Mouse (Mus musculus): ENCODE measurements at regions not wholly inside any gene's neighbourhood (a gene's known extent, or its start where the extent isn't known, plus 50 kb on each side); places are given as distances from the start of the nearest gene placed in this dataset.

DNA sequence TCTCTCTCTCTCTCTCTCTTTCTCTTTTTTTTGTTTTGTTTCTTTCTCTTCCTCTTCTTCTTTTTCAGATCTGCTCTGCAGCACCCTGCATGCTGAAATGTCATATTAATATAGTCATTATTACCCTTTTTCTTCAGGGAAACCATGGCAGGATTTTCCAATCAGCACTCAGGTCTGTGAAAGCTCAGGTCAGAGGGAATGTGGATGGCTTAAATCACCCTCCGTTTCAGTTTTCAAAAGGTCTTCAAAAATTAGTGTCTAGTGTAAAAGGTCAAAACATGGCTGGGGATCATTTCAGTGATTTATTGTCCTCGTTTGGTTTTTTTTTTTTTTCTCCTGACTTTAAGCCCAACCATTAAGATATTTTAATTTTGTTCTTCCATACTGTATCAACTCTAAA lies 261.5 kb downstream of the Nr2f2 start:
- peak; percentile 41 for DNase-seq

DNA sequence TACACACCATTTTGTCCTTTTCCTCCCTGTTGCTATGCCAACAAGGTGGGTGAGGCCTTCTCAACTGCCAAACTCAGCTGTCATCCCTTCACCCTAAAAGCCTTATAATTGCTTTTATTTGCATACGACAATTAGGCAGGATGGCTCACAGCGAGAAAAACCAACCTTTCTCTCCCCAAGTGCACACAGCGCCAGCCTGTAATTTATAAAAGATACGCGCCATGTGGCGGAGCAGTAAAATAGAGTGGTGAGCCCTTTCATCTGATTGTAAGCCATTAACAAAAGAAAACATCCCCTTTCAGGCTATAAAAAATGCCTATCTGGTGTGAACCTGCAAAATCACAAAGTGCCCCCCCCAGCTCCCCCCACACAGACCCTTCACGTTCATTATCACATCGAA lies 262.0 kb downstream of the Nr2f2 start:
- peak; percentile 69 for DNase-seq

DNA sequence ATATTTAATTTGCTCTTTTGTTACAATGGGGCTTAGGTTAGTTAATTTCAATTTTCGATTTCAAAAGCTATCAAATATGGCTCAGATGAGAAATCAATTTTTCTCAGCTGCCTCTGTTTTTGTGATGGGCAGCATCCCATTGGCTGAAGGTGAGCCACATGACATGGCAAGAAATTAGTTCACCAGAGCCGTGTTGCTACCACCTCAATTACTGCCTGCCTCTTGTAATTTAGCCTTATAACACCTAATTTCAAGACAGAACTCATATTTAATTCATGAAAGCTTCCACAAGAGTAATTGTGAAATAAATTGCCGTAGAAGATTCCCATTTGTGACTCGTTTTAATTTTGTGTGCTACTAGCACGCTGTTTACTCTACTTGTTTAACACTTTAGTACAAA lies 262.9 kb downstream of the Nr2f2 start:
- no peak for DNase-seq

DNA sequence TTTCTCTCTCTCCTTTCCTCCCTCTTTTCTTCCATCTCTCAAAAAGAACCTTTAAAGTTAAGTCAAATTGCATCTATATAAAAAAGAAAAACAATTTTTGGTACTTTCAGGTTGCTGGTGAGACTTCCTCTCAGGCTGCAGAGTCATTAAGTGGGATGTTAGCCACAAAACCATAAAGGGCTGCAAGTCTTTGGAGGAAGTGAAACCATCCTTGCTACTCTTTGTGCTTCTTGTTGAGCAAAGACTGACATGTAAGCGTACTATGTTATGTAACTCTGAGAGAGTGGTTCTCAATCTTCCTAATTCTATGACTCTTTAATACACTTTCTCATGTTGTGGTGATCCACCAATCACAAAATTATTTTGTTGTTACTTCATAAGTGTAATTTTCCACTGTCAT lies 267.5 kb downstream of the Nr2f2 start:
- no peak for DNase-seq

- DNase-seq: no peak
Observed at GRCm38 (mm10) chr7:70093916-70094784, 272.4 kb downstream of the Nr2f2 start.

DNA sequence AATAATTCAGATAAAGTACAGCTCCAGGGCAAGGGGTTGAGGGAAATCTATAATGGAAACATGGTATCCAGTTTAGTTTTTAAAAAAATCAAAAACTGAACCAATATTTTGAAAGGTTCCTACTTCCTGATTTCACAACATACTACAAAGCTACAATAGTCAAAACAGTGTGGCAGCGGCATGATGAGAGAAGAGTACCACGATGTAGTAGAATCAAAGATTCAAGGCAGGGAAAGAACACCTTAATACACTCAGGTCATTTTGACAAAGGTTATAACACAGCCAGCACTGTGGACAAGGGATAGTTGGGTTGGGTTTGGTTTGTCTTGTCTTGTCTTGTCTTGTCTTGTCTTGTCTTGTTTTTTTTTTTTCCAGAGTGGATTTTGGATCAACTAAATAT lies 274.4 kb downstream of the Nr2f2 start:
- no peak for DNase-seq

- DNase-seq: peak; percentile 44
Observed at GRCm38 (mm10) chr7:70089121-70089520, 277.4 kb downstream of the Nr2f2 start.

GRCm38 (mm10) chr7:70069662-70070061 lies 296.9 kb downstream of the Nr2f2 start:
- no peak for DNase-seq

DNA sequence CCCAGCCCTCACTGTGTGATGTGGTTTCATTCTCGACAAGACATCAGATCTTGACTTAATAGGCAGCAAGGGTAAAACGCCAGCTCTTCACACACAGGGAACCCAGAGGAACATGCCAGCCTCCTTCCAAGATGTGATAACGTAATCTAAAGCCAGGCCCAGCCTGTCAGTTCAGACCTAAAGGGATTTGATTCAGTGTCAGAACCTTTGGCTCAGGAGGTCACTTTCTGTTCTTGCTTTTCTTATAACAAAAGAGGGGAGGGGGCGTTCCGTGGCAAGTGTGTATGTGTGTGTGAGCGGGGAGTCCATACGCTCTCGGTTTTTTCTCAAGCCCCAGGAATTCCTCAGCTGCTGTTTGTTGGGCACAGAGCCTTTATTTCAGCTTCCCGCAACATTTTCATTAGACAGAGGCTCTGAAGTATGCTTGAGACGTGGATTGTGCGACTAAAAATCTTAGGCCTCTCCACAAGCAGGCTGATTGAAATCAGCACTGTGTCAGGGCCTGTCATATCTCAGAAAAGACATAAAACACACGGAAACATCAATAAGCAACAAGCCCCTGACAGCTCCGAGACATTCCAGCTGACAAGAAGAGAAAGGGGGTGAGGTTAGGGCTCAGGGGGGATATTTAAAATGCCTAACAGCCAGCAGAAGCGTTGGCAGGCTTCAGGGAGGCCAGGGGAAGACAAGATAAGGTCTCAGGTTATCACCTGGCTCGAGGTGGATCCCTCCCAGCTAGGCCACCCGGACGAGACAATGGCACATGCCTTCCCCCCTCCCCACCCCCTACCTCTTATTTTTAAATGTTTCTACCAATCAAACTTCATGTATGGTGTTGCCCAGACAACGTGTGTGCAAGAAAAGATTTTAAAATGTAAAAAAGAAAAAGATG lies 298.5 kb downstream of the Nr2f2 start:
- DNase-seq: peak; percentile 74

DNA sequence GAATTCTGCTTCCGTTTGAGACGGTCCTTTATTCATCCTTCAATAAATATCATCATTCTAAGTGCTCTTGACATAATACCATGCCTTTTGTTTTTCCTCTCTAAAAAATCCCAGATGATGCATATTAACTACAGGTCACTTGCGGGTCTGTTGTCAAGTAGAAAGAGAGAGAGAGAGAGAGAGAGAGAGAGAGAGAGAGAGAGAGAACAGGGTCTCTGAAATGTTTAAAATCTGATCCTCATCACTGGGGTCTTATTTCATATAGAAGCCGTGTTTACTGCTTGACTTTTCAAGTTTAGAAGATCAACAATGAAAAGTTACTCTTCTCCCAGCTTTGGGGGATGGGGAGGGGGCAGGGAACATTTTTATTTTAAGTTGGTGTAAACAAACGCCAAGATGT lies 299.5 kb downstream of the Nr2f2 start:
- DNase-seq: no peak

GRCm38 (mm10) chr7:70066448-70066847 lies 300.1 kb downstream of the Nr2f2 start:
- DNase-seq: no peak

DNA sequence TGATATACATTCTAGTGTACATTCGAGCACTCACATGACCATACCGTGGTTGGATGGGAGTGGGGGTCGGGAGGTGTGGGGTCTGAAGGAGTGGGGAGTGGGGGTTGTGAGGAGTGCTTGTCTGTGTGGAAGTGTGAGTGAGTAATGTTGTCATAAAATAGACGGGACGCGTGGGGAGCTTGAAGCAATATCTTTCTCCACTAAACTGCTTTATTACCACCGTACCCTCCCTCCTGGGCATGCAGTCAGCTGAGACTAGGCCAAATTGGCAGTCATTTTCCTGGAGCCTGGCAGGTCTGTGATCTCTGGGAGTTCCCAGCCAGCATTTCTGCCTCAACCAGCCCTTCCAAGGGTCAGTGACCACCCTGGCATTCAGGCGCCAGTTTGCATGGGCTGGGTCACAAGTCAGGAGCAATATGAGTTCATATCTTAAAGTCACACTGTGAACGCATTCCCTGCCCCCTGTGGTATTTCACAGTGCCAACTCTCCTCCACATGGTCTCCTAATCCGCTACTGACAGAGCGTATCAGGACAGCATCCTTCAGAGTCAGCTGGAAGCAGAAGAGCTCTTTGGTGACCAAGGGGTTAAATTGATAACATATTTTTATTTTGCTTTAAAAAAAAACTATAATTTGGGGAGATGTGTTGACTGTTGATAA lies 300.9 kb downstream of the Nr2f2 start:
- DNase-seq: no peak

DNA sequence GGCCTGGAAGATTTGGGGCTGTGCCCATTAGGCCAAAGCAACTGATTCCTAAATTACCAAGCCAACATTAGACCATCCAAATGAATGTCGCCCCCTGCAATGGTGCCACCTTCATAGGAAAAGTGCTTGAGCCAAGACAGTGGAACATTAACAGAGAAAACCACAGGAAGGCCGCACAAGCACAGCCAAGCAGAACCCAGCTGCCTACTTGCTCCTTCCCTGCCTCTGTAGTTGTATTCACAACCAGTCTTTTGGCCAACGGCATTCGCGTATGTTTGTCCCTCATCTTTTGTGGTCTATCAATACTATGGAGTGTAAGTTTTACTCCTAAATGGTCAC lies 319.2 kb downstream of the Nr2f2 start:
- no peak for DNase-seq

DNA sequence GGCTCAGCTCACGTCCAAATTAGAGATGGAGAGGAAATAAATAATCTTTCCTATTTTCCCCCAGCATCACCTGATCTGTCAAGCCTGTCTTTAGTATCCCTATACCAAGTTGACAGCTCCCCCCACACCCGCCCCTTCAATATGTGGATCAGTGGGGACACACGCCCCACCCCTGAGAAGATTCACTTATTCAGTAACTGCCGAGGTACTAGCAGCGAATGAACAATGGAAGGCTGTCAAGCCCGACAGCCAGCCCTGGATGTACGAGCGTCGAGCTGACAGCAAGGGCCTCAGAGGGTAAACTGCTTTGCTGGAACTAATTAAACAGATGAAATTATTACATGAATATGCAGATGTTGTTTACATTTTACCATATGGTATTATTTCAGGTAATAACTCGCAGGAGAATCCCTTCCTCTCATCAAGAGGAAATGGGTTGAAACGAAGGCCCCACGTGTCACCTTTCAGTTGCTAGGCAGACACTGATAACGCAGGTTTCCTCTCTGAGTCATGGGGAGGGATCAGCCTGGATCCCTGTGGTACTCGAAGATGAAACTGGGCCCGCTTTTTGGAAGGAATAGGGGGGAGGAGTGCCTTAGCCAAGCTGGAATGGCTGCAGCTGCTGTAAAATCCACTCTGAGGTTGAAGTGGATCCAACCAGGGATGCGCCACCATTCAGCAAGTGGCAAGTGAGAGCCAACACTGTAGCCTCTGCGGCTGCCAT lies 319.7 kb downstream of the Nr2f2 start:
- DNase-seq: no peak

GRCm38 (mm10) chr7:70037011-70037410 lies 329.5 kb downstream of the Nr2f2 start:
- DNase-seq: no peak

DNA sequence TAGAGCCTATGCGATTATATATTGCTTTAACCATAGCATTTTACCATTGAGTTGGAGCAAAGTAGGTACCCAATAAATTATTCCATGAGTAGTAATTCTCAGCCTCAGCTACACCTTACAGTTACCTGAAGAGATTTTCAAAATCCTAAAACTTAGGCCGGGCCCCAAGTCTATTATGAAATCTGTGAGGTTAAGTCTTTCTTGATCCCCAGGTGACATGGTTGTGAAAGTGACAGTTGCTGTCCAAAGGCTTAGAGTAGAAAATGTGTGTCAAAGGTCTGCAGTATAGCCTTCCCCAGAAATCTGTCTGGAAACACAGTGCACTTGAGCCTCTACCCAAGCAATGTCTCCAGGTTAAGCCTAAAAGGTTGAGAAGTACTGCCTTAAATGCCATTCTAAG lies 333.7 kb downstream of the Nr2f2 start:
- DNase-seq: no peak

DNA sequence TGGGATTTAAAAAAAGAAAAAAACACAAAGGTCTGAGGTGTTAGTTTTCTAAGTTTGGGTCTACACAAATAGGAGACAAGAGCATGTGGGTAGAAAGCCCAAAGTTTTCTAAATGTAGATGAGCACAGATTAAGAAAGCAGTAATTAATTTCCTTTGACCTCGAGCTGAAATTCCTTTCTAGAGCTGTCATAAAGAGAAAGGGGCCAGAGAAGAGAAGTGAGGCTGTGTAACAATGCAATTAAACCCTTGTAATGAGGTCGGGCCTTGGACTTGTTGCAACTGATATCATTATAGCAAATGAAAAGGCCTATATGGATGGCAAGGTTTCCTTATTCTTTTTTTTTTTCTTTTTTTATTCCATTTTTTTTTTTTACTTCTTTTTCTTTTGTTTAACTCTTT lies 337.2 kb downstream of the Nr2f2 start:
- DNase-seq: no peak

DNA sequence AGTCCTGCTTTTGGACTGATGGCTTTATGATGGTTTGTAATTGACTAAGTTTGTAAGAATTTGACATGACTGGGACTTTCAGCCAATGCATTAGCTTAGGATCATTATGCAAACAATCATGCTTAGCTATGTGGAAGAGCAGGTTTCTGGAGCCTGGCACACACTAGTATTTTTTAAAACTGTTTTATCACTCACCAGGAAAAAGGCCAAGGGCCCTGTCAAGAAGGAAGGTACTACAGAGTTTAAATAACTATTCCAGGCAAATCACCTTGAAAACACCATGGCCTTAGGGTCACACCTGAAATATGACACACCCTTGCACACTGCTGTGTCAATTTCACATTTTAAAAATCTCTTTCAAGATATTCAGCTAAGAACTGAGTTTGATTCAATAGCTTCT lies 341.0 kb downstream of the Nr2f2 start:
- DNase-seq: no peak

DNA sequence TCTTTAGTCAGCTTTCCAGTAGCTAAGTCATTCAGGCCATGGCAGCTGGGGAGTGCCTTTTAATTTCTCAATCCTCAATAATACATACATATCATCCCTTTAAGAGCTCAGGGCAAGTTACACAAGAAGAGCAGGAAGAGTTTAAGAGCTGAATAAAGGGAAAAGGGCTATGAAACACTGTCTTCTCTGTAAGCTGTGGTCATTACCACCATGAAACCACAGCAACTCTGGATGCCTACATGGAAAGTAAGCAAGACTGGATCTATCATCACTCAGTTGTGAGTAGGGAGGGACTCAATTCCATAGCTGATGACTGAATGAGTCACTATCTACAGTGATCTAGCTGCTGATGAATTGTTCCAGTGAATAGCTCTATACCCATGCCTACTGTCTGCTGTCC lies 349.9 kb downstream of the Nr2f2 start:
- no peak for DNase-seq

DNA sequence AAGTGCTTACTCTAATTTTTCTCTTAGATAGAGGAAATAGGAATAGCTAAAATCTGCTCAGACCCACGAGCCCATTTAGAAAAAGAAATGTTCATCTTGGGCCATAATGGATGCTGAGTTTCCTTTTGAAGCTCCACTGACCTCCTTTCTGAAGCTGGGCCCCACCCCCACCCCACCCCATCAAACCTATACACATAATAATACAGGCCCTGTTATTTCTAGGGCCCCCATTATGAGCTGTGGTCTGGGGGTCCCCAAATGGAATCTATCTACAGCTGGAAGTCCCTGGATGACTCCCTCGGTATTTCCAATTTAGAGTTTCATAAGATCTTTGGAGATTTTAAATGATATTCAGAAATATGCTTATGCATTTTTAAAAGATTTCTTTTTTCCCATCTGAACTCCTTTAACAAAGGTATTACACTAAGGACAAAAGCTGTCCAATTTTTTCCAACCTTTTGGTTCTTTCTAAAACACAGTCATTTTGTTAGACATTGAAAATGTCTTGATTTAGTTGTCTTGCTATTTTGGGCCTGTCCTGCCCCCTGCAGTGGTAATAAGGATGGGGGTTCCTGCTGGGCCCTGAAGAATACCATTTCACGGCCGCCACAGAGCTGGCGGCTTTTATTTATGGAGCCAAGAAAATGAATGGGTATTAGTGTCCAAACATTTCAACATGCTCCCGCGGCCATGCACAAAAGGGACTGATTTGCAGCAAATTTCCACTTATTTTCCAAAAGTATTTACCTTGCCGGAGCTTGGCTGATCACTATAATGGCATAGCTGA lies 363.1 kb downstream of the Nr2f2 start:
- DNase-seq: peak; percentile 47

DNA sequence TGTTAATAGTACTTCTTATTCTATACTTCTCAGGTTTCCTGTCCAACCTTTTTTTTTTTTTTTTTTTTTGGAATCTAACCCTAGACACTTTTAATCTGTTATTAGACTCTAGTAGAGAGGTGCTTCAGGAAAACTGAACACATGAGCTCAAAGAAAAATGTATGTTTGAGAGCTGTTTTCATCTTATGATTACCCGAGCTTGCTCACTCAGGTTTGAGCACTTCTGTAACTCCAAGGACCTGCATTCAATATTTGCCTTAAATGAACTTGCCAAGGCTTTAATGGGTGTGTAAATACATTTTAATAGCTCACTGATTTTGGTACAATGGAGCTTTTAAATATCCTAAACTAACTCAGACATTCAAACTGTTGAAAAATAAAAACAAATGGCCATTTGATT lies 367.8 kb downstream of the Nr2f2 start:
- DNase-seq: no peak

Data from embryo, embryonic 11 days (tissue).